Mouse (Mus musculus) CD4-positive, CD25-positive, alpha-beta regulatory T cell, adult 4 months (primary cell): ENCODE data around the gene Mtrf1l. TPM values are rescaled to one million over a fixed set of nuclear protein-coding genes. Genes with fewer than 3 reads are reported as not detected.

Source experiments
- ATAC-seq: one replicate; pipeline ENCODE4 v1.8.0; 2017
- polyA plus RNA-seq, 2 experiments: library from polyadenylated mRNA; unstranded; fragments of 100-300 nt; shearing (Covaris generic); gene quantifications; one replicate each; pipeline ENCODE4 v1.2.1; 2017

The Mtrf1l gene
- polyA plus RNA-seq, 2 experiments from 2014 or later = 7.3 to 8.0 TPM

- ATAC-seq = no peak
Observed at GRCm38 (mm10) chr10:5804691-5805156, 19.0 kb downstream of the Mtrf1l start.

DNA sequence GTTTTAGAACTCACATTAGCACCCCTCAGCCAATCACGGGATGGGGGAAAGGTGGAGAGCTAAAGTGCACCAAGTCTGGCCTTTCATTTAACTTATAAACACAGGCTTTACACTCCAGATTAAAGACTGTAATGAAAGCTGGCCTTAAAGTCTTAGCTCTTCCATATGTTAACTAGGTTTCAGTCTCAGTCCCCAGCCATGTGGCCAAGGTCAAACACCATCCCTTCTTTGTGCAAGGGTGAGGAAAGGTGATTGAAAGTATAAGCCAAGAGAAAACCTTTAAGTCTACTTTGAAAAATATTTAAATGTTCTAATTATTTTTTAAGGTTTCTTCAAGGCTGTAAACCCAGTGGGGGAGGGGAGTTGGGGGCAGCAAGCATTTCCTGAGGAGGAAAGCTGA is 20.0 kb downstream of the Mtrf1l start:
- no peak for ATAC-seq

DNA sequence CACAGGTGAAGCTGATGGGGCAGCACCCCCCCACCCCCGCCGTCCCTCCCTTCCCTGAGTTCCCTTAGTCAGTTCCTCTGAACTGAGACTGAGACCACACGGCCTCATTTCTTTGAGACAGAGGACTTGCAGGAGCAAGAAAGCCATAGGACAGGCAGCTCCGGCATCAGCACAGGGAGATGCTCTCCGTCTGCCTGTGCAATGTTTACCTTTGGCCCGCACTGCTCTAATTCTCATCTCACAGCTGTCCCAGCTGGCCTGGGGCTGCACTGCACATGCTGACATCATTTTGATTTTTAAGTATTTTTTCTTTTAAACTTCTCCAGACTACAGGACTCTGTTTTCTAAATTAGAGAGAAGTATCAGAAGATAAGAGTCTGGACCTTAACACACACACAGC is 20.8 kb downstream of the Mtrf1l start:
- ATAC-seq = no peak

DNA sequence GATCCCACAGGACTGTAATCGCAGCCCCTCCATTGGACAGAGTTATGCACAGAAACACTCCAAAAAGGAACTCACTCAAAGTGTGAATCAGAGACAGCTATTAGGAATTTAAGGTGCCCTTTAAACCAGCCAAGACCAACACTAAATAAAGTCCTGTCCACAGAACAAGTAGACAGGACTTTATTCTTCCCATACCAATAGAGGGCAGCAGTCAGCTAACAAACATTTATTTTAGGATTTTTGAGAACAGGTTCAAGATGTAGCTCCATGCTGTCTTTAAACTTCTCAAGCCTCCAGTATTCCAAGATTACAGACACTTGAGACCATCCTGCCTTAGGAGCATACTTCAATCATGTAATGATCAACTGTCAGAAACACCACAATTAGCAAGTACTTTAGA is 23.2 kb downstream of the Mtrf1l start:
- ATAC-seq = no peak

GRCm38 (mm10) chr10:5798069-5798468 is 25.6 kb downstream of the Mtrf1l start:
- no peak for ATAC-seq

GRCm38 (mm10) chr10:5790657-5791056 is 33.1 kb downstream of the Mtrf1l start:
- ATAC-seq = no peak

- peak; percentile 57 for ATAC-seq
Observed at GRCm38 (mm10) chr10:5786923-5787322, 36.8 kb downstream of the Mtrf1l start.

Other genes starting within 250 kb of the Mtrf1l start
- not detected for gene Myct1, start 230.1 kb downstream of the Mtrf1l start, polyA plus RNA-seq
- gene Vip, start 184.7 kb downstream of the Mtrf1l start, polyA plus RNA-seq = not detected
- 10 to 100 TPM; 12.5 to 18.1 TPM for gene Fbxo5, start 18.3 kb downstream of the Mtrf1l start, polyA plus RNA-seq
- gene Rgs17, start 98.5 kb upstream of the Mtrf1l start, polyA plus RNA-seq = under 1 TPM in 1 of 2 experiments, not detected in 1; 0.19 TPM